Mouse (Mus musculus): ENCODE measurements around the gene Igsf9.

DNA sequence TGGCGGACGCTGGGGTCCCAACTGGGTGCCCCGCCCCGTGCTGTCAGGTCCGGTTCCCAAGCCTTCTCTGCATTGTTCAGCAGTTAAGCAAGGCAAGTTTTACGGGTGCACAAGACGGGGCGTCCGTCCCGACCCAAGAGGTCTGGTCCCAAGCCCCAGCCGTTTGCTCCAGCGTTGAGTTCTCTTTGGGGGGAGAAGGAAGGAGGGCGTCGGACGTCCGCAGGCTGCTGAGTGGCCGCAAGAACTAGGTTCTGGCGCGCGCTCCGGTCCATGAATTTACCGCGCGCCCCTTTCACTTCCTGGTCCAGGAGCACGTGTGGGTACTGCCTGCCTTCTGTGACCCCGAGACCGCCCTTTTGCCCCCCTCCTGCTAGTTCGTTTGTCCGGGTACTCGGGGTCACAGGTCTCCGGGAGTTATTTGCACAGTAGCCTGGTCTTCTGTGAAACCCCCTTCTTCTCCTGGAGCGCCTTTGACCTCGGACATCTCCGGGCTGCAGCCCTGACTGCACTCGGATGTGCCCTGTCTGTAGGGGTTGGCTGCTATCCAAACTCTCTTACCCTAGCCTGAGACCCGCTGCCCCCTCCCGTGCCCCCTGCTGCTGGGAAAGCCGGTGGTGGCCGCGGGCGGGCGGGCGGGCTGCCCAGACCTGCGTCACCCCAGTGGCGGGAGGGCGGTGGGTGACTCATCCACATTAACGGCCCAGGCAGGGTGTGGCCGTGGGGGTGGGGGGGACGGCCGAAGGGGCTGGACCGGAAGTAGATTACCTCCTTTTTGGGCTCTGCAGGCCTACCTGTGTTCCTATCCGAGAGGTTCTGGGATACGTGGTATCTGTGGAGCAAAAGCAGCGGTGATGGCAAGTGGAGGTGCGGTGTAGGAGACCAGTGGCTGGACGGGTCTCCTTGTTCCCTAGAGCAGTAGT lies 19.1 kb downstream of the Igsf9 start:
- TF ChIP-seq CTCF (IDR thresholded peaks at IDR 0.05; ENCODE audit: extremely low read depth, insufficient read depth, insufficient read length, insufficient replicate concordance) (no peak), POLR2A (IDR thresholded peaks at IDR 0.05; ENCODE audit: low read depth, low read length) (no peak)
